Mouse (Mus musculus) frontal cortex, postnatal 36 days (tissue): ENCODE measurements around the gene Gje1.

Source experiments
- DNase-seq, 2 experiments: peaks; one replicate each; pipeline ENCODE4 v3.0.0; 2022; ENCODE audit warnings: low spot score in 2 of 2

The Gje1 gene

GRCm38 (mm10) chr10:14718114-14718513, at the start of gene Gje1:
Gje1 (minus strand) TSS chr10:14718214.
- DNase-seq = no peak

- DNase-seq = no peak
Measured at GRCm38 (mm10) chr10:14760618-14761017, 42.6 kb upstream of the Gje1 start.

GRCm38 (mm10) chr10:14759665-14760558, 41.9 kb upstream of the Gje1 start:
- peak in 1 of 2 experiments; percentile 8 for DNase-seq

DNA sequence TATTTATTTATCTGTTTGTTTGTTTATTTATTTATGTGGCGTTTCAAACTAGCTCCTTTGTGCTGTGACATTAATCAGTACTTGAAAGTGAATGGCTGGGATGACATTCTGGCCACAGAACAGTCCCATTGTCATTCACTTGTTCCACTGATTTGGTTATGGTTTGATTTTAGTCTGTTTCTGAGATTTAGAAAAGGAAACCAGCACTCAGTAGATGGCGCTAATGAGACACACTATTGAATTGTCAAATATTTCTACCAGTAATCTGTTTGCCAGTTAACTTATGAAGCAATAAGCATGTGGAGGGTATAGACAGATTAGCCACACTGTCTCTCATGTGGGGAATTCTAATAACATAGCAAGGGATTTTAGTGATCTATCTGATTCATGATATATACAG, 16.3 kb upstream of the Gje1 start:
- DNase-seq = peak; percentile 11 to 74

DNA sequence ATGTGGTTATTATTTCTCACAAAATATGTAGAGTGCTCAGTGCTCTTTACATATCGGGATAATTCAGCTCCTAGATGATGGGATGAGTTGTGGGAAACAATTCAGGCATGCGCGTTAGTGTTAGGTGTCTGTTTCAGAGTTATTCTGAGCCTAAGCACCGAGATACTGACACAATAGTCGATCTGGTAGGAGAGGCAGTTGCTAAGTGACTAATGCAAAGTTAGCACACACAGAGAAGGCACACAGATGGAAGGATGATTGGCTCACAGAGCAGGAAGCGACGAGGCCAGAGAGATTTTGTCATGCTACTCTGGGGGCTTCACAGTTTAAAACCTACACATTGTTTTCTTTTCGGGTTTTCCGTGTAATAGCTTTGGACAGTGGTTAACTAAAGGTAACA, 7.7 kb upstream of the Gje1 start:
- DNase-seq = peak; percentile 16 to 25

GRCm38 (mm10) chr10:14705072-14706066, 12.6 kb downstream of the Gje1 start, which contains the start of the genes Vta1 and Nmbr:
Vta1 (minus strand) TSS chr10:14705560.
Nmbr (plus strand) TSS chr10:14705591.
- peak; percentile 99 to 100 for DNase-seq

- no peak for DNase-seq
Measured at GRCm38 (mm10) chr10:14703830-14704420, 14.1 kb downstream of the Gje1 start.

- no peak for DNase-seq
Measured at GRCm38 (mm10) chr10:14703239-14703638, 14.8 kb downstream of the Gje1 start.

DNA sequence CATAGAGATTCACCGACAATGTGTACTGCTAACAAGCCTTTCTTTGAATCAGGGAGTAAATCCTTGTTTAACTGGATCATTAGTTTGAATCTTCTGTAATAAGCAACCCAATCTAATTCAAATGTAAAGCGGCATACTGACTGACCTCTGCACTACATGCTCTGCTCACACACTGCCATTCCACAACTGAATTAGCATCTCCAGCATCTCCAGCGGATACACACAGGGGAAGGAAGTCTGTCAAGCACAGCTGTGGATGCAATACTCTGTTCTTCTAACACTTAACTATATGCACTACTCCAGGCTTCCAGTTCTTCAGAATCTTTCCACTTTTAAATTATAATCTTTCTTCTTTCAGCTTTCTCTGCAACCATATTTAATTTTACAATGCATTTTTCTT, 27.7 kb downstream of the Gje1 start:
- no peak for DNase-seq

GRCm38 (mm10) chr10:14688785-14689442, 29.1 kb downstream of the Gje1 start:
- no peak for DNase-seq

- no peak for DNase-seq
Measured at GRCm38 (mm10) chr10:14685663-14686062, 32.4 kb downstream of the Gje1 start.

DNA sequence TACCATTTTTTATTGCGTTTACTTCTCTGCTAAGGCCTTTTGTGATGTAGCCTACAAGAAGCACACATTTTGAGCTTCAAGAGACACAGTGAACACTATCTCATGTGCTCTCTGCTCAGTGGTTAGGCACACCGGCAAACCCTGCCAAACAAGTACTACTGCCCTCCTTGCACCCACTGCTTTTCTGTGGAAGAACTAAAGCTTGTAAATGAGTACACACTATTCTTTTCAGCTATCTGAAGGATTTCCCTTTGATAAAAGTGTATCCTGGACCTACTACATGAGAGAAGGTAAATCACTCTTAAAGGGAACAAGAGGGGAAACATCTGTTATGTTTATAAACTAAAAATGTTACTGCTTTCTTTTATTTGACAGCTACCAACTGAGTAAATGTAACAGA, 51.9 kb downstream of the Gje1 start:
- DNase-seq = no peak
